Mouse (Mus musculus) forebrain, embryonic 16.5 days (tissue): ENCODE results near the gene Med27. TPM values are rescaled to one million over a fixed set of nuclear protein-coding genes. Genes with fewer than 3 reads are reported as not detected.
"Not testable (repeated sequence)": the region's sequence is repeated elsewhere in the genome, so short reads cannot be mapped to it uniquely, and the experiment has no call there.

Source experiments
- ATAC-seq: fragments of 200-750 bp; cut with Nextera tagmentation; 2 replicates; pipeline ENCODE4 v1.8.0; 2017; ENCODE audit warnings: mild to moderate bottlenecking, moderate library complexity
- H3K27ac ChIP-seq: fragments of 300-500 bp; sonication (generic); 2 replicates; pipeline ENCODE4 v1.5.1; 2014; ENCODE audit warnings: low read length, control low read depth
- H3K27me3 ChIP-seq: fragments of 300-500 bp; sonication (generic); replicated peaks from 2 replicates; pipeline ENCODE4 v1.6.1; 2014; ENCODE audit warnings: low read length; ENCODE audit not compliant: control insufficient read depth, insufficient read depth
- H3K36me3 ChIP-seq: fragments of 300-500 bp; sonication (generic); 2 replicates; pipeline ENCODE4 v1.6.1; 2014; ENCODE audit not compliant: control insufficient read depth, insufficient read depth
- H3K4me1 ChIP-seq: fragments of 300-500 bp; sonication (generic); replicated peaks from 2 replicates; pipeline ENCODE4 v1.6.1; 2014; ENCODE audit warnings: low read length; ENCODE audit not compliant: control insufficient read depth, insufficient read depth
- H3K4me2 ChIP-seq: fragments of 300-500 bp; sonication (generic); 2 replicates; pipeline ENCODE4 v1.6.1; 2014; ENCODE audit warnings: mild to moderate bottlenecking, low read length, control low read depth
- H3K4me3 ChIP-seq: fragments of 300-500 bp; sonication (generic); replicated peaks from 2 replicates; pipeline ENCODE4 v1.5.1; 2014; ENCODE audit warnings: mild to moderate bottlenecking, low read length, control low read depth
- H3K9ac ChIP-seq: fragments of 300-500 bp; sonication (generic); replicated peaks from 2 replicates; pipeline ENCODE4 v1.6.1; 2014; ENCODE audit warnings: low read depth, low read length, control low read depth
- H3K9me3 ChIP-seq: fragments of 300-500 bp; sonication (generic); 2 replicates; pipeline ENCODE4 v1.6.1; 2016; ENCODE audit warnings: low read length; ENCODE audit not compliant: control insufficient read depth
- WGBS: fragments of 180-500 bp; shearing (Covaris S2); extraction: QIAGEN DNeasy Blood & Tissue Kit; methylation state at CpG from one replicate; pipeline ENCODE4 v1.1.7; 2014; 5-methylcytosine and 5-hydroxymethylcytosine counted together
- polyA plus RNA-seq: library from polyadenylated mRNA; unstranded; fragments of >200 nt; fragmentation: Nextera tagmentation; extraction: Ambion mirVana; gene quantifications from 2 replicates; pipeline ENCODE4 v1.2.1, GENCODE M21; 2015

Gene Med27
- polyA plus RNA-seq, 1 experiment from 2014 or later: 95.3 TPM

DNA sequence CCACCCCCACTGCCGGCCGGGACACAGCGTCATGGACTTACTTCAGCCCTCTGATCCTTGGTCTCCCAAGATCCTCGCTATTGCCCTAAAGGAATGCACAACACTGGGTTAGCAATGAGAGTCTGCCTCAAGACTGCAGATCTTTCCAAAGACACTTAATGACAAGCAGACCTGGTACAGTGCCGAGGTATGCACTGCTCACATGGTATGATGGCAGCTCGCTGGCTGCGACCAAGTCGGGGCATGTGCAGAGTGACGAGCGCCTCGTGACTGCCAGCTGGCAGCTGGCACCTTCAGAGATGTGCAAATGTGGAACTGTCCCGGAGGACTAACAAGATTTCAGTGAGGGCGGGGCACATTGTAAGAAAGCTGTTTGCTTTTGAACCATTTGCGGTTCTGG is 179.6 kb downstream of the Med27 start:
- 57% methylated on average over 14 of the region's 14 CpGs for WGBS

DNA sequence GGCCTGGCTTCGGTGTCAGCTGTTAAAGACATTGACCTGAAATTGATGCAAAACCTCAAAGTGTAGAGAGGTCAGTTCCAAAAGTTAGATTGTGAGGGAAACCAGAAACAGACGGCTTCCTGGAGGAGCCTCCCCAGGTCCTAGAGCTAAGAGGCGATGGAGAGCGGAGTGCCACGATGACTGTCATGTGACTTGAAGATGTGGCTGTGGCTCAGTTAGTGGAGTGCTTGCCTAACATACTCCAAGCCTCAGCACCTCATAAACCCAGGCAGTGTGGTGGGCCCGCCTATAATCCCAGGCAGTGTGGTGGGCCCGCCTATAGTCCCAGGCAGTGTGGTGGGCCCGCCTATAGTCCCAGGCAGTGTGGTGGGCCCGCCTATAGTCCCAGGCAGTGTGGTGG is 180.9 kb downstream of the Med27 start:
- not testable (repeated sequence) for ATAC-seq, H3K4me2 ChIP-seq, H3K9ac ChIP-seq, H3K36me3 ChIP-seq, H3K27me3 ChIP-seq, H3K4me3 ChIP-seq, H3K9me3 ChIP-seq
- Histone ChIP-seq H3K27ac (peak overlapping the region; percentile 87; the same call in 1 of the 2 replicates), H3K4me1 (peaks cover 43% of the 10 kb centered on the region)
- WGBS: 93% methylated on average over 6 of the region's 9 CpGs

More for the DNA sequence above, 179.6 kb downstream of the Med27 start:
- Histone ChIP-seq H3K4me3 (no peak overlapping the region), H3K4me2 (no peak overlapping the region), H3K27me3 (no peaks in the 10 kb centered on the region), H3K36me3 (no peaks in the 10 kb centered on the region), H3K9me3 (no peaks in the 10 kb centered on the region), H3K9ac (0 out of 2 replicates have a peak overlapping the region, but pooled peaks have one; percentile 8), H3K4me1 (peaks cover 43% of the 10 kb centered on the region), H3K27ac (peak overlapping the region; percentile 87)
- peak; percentile 95 for ATAC-seq

DNA sequence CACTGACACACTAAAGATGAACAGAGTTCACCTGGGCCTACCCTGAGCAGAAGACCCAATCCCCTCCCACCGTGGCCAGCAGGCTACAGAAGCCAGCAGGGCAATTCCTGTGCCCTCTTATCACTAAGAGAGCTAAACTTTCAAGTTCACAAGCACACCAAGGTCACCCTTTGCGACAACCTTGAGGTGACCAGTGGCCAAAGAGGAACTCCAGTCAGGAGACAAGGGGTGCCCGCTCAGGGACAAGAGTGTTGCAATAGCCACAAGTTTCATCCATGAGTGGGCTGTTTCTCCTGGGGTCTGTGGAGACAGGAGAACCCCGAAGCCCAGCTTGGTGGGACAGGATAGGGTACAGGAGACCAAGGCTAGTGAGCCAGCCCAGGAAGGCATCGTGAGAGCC is 182.2 kb downstream of the Med27 start:
- ATAC-seq: no peak
- no peak overlapping the region for H3K27ac ChIP-seq
- no peak overlapping the region for H3K9ac ChIP-seq
- H3K36me3 ChIP-seq: no peaks in the 10 kb centered on the region
- no peak overlapping the region for H3K4me2 ChIP-seq
- peaks cover 3% of the 10 kb centered on the region; the same call in 1 of the 2 replicates for H3K9me3 ChIP-seq
- H3K4me3 ChIP-seq: no peak overlapping the region
- no peaks in the 10 kb centered on the region for H3K27me3 ChIP-seq
- 84% methylated on average over 5 of the region's 5 CpGs for WGBS
- H3K4me1 ChIP-seq: peaks cover 39% of the 10 kb centered on the region

DNA sequence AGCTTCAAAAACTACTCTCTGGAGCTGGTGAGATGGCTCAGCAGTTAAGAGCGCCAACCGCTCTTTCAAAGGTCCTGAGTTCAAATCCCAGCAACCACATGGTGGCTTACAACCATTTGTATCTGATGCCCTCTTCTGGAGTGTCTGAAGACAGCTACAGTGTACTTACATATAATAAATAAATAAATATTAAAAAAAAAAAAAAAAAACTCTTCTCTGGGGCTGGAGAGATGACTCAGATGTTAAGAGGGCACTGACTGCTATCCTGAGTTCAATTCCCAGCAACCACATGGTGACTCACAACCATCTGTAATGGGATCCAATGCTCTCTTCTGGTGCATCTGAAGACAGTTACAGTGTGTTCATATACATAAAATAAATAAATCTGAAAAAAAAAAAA is 183.2 kb downstream of the Med27 start:
- WGBS: 98% methylated on average over 2 of the region's 2 CpGs

DNA sequence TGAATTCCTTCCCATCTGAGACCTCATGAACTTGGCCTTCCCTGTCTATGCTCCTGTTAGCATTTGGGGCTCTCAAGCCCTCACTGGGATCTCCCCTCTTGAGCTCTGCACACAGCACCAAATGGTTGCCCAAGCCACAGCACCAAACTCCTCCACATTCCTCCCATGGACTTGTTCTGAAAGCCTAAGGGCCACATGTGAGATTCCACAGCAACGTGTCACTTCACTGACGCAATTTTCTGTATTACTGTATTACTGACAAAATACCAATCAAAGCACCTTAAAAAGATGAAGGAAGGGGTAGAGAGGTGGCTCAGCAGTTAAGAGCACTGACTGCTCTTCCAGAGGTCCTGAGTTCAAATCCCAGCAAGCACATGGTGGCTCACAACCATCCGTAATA is 185.6 kb downstream of the Med27 start:
- H3K4me3 ChIP-seq: no peak overlapping the region
- no peak overlapping the region for H3K27ac ChIP-seq
- WGBS: 92% methylated on average over 3 of the region's 3 CpGs
- H3K9me3 ChIP-seq: peaks cover 3% of the 10 kb centered on the region; the same call in 1 of the 2 replicates
- no peaks in the 10 kb centered on the region for H3K36me3 ChIP-seq
- no peaks in the 10 kb centered on the region for H3K27me3 ChIP-seq
- peaks cover 19% of the 10 kb centered on the region for H3K4me1 ChIP-seq
- no peak for ATAC-seq
- no peak overlapping the region for H3K4me2 ChIP-seq
- no peak overlapping the region for H3K9ac ChIP-seq

More for the DNA sequence above, 183.2 kb downstream of the Med27 start:
- not testable (repeated sequence) for H3K9ac ChIP-seq, H3K9me3 ChIP-seq, H3K4me3 ChIP-seq, H3K27me3 ChIP-seq, H3K4me2 ChIP-seq, H3K27ac ChIP-seq, ATAC-seq, H3K36me3 ChIP-seq
- H3K4me1 ChIP-seq: peaks cover 30% of the 10 kb centered on the region

DNA sequence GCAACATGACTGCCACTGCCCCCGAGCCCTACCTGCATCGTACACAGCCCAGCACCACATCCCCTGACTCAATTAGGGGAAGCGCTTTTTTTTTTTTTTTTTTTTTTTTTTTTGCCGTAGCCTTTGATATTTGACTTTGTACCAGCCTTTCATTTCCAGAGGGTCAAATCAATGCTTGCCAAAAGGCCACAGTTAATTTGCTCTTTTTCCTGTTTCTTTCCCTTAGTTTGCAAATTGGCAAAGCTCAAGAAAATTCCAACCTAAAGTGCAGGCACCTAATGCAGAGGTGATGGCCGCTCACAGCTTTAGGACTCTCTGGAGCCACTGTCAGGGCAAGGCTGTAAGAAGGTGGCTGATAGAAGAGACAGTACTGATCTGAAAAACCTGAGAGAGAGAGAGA is 186.3 kb downstream of the Med27 start:
- 78% methylated on average over 5 of the region's 5 CpGs for WGBS
- peaks cover 18% of the 10 kb centered on the region for H3K4me1 ChIP-seq
- no peak for ATAC-seq
- no peak overlapping the region for H3K4me3 ChIP-seq
- H3K9me3 ChIP-seq: peaks cover 3% of the 10 kb centered on the region; the same call in 1 of the 2 replicates
- H3K27ac ChIP-seq: no peak overlapping the region
- no peaks in the 10 kb centered on the region for H3K36me3 ChIP-seq
- H3K4me2 ChIP-seq: no peak overlapping the region
- no peak overlapping the region for H3K9ac ChIP-seq
- no peaks in the 10 kb centered on the region for H3K27me3 ChIP-seq

DNA sequence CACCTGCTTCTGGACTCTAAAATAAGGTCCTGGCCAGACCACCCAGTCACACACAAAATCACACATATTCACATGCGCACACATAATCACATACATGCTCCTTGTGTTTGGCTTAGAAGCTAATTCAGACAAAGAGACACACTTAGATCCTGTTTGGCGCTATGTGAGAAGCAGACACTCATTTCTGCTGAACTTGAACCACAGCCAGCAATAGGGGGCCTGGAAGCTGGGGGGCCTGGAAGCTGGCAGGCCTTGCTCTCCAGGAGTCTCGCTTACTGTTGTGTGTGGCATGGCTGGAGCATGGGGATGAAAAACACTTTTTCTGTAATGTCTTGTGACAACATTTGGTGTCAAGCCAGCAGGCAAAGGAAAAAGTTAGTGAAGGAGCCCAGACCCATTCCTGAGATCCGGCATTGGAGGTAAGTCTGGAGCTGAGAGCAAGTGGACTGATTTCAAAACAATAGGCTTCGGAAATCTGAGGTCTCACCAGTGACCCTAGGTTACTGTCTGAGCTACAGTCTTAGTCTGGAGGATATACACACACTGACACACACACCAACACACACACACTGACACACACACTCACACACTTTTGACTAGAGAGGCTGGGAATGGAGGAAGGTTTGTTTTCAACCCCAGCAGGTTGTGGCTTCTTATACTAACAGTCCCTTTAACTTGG is 189.1 kb downstream of the Med27 start:
- peaks cover 3% of the 10 kb centered on the region; the same call in 1 of the 2 replicates for H3K9me3 ChIP-seq
- H3K27me3 ChIP-seq: no peaks in the 10 kb centered on the region
- H3K4me1 ChIP-seq: peaks cover 12% of the 10 kb centered on the region
- ATAC-seq: no peak
- WGBS: 42% methylated on average over 5 of the region's 5 CpGs
- peak overlapping the region; percentile 43; the same call in 1 of the 2 replicates for H3K27ac ChIP-seq
- no peak overlapping the region for H3K9ac ChIP-seq
- H3K4me2 ChIP-seq: no peak overlapping the region
- no peak overlapping the region for H3K4me3 ChIP-seq
- no peaks in the 10 kb centered on the region for H3K36me3 ChIP-seq

DNA sequence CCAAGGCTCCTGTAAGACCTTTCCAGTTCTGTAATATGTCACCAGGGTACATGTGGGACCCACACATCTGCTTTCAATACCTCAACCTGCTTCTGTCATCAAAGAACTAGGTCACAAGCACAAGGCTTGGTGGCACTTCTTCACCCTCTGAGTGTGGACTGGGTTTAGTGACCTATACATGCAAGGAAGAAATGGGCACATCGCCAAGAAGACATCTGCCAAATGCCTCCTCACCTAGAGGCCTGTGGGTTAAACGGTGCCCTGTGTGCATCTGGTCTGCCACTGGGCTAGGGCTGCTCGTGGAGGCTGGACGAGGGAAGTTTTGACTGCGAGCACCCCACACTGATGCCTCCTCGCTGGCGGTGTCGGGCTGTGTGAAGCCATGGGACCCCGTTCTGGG is 189.9 kb downstream of the Med27 start:
- 89% methylated on average over 9 of the region's 9 CpGs for WGBS
- peaks cover 12% of the 10 kb centered on the region for H3K4me1 ChIP-seq
- no peaks in the 10 kb centered on the region for H3K27me3 ChIP-seq
- no peak overlapping the region for H3K9ac ChIP-seq
- ATAC-seq: no peak
- no peak overlapping the region for H3K27ac ChIP-seq
- H3K36me3 ChIP-seq: no peaks in the 10 kb centered on the region
- no peak overlapping the region for H3K4me3 ChIP-seq
- peaks cover 3% of the 10 kb centered on the region; the same call in 1 of the 2 replicates for H3K9me3 ChIP-seq
- H3K4me2 ChIP-seq: no peak overlapping the region

DNA sequence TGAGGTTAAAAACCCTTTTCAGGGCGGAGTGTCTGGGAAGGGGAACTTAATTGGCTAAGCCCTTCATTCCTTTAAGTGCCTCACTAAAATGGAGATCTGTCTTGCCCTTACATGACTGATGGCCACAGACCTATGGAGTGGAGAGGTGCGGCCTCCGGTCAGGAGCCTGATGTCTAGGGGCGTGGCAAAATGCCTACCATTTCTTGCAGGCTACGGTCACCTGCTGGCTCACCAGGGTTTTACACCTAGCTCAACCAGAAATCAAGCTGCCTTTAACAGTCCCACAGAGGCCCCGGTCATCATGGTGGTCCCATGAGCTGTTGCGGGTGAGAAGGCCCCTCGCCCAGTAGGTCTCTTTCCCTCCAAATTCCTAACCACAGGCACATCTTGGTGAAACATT is 190.7 kb downstream of the Med27 start:
- WGBS: 88% methylated on average over 8 of the region's 8 CpGs
- Histone ChIP-seq H3K27me3 (no peaks in the 10 kb centered on the region), H3K36me3 (no peaks in the 10 kb centered on the region), H3K4me1 (peaks cover 16% of the 10 kb centered on the region), H3K9me3 (no peaks in the 10 kb centered on the region), H3K27ac (no peak overlapping the region), H3K4me2 (no peak overlapping the region), H3K9ac (no peak overlapping the region), H3K4me3 (no peak overlapping the region)
- ATAC-seq: no peak
